Mouse (Mus musculus): ENCODE results near the gene Kpnb1. TPM values are rescaled to one million over a fixed set of nuclear protein-coding genes. Genes with fewer than 3 reads are reported as not detected.

Kpnb1 gene
- polyA plus RNA-seq, 1 experiment, result 73.2 TPM

DNA sequence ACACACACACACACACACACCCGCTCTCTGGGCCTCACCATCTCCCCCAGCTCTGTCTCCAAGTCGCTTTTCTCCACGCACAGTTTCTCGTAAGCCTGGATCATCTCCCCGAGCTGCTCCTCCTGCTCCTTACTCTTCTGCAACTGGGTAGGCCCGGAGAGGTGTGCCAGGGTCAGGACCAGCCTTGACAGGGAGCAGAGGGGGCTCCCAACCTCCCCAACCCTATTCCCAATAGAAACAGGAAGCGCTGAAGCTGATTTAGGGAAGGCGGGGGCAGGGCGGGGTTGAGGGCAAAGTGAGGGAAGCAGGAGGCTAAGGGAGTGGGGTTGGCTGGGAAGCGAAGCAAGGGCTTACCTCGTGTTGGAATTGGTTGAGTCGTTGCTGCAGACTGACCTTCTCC lies 39.1 kb downstream of the Kpnb1 start:
- peaks cover 5% of the 10 kb centered on the region for H3K4me1 ChIP-seq (ENCODE audit: control insufficient read depth, insufficient read depth, low read length)
- TF ChIP-seq POLR2A (IDR thresholded peaks at IDR 0.05; ENCODE audit: extremely low read depth, insufficient read depth, low read length), result no peak
- TF ChIP-seq CTCF (IDR thresholded peaks at IDR 0.05; ENCODE audit: extremely low read depth, insufficient read depth, low read length), result no peak
- no peak overlapping the region for H3K27ac ChIP-seq (ENCODE audit: insufficient read depth, low read length)
- H3K4me3 ChIP-seq (ENCODE audit: insufficient read depth, low read length), result no peak overlapping the region

DNA sequence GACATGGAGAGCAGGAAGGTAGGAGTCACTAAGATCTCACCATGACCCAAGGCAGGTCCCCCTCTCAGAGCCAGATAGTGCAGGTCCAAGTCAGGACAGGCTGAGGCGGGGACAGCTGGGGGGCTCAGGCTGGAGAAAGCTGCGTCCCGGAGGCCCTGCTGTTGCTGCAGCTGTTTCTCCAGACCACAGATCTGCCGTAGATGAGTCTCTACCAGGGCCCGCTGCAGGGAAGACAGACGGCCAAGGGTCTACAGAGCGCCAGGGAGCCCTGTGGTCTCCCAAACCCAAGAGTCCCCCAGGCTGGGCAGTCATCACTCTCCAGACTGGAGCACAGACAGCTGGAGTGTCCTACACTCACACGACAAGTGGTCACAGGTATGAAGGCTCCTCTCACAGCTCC lies 40.3 kb downstream of the Kpnb1 start:
- Histone ChIP-seq H3K27ac (ENCODE audit: insufficient read depth, low read length) (no peak overlapping the region), H3K4me3 (ENCODE audit: insufficient read depth, low read length) (no peak overlapping the region), H3K4me1 (ENCODE audit: control insufficient read depth, insufficient read depth, low read length) (peaks cover 4% of the 10 kb centered on the region)
- no peak for TF ChIP-seq CTCF (IDR thresholded peaks at IDR 0.05; ENCODE audit: extremely low read depth, insufficient read depth, low read length)
- no peak for TF ChIP-seq POLR2A (IDR thresholded peaks at IDR 0.05; ENCODE audit: extremely low read depth, insufficient read depth, low read length)

DNA sequence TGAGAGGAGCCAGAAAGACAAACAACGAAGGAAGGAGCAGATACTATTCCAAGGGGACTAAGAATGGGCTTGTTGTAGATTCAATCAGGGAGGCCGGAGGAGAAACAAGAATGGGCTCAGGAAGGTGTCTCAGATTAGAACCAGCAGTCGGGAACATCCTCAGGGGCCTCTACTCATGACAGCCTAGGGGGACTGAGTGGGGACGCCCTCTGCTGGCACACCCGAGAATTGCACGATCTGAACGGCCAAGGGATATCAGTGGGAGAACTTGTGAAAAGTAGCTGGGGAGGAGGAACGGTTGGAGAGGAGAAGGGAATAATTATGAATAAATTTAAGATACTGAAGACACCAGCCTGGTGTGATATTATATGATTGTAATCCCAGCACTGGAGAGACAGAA lies 41.0 kb downstream of the Kpnb1 start:
- TF ChIP-seq CTCF (IDR thresholded peaks at IDR 0.05; ENCODE audit: extremely low read depth, insufficient read depth, low read length) (peak; percentile 91), POLR2A (IDR thresholded peaks at IDR 0.05; ENCODE audit: extremely low read depth, insufficient read depth, low read length) (no peak)

DNA sequence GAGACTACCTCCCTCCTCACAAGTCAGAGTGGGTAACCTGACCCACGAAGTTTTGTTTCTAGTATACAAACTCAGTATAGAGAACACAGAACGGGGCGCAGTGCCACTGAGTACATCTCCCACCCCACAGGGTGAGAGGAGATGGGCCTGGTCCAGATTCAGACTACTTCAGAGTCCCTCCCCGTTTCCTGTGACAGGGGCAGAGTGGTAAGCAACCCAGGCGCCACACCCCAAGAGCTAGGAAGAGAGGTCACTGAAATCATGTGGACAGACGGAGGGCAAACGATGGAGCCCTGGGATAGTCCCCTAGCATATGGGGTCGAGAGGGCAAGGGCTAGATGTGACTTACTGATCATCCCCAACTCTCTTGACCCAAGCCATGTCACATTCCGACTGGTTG lies 41.7 kb downstream of the Kpnb1 start:
- Histone ChIP-seq H3K27ac (ENCODE audit: insufficient read depth, low read length) (no peak overlapping the region), H3K4me1 (ENCODE audit: control insufficient read depth, insufficient read depth, low read length) (peaks cover 4% of the 10 kb centered on the region), H3K4me3 (ENCODE audit: insufficient read depth, low read length) (no peak overlapping the region)
- TF ChIP-seq CTCF (IDR thresholded peaks at IDR 0.05; ENCODE audit: extremely low read depth, insufficient read depth, low read length) (no peak), POLR2A (IDR thresholded peaks at IDR 0.05; ENCODE audit: extremely low read depth, insufficient read depth, low read length) (no peak)

More for the DNA sequence above, 41.0 kb downstream of the Kpnb1 start:
- H3K4me3 ChIP-seq (ENCODE audit: insufficient read depth, low read length), result no peak overlapping the region
- H3K27ac ChIP-seq (ENCODE audit: insufficient read depth, low read length), result no peak overlapping the region
- H3K4me1 ChIP-seq (ENCODE audit: control insufficient read depth, insufficient read depth, low read length), result peaks cover 4% of the 10 kb centered on the region

- Histone ChIP-seq H3K4me3 (ENCODE audit: insufficient read depth, low read length) (no peak overlapping the region), H3K4me1 (ENCODE audit: control insufficient read depth, insufficient read depth, low read length) (peaks cover 4% of the 10 kb centered on the region), H3K27ac (ENCODE audit: insufficient read depth, low read length) (no peak overlapping the region)
- TF ChIP-seq POLR2A (IDR thresholded peaks at IDR 0.05; ENCODE audit: extremely low read depth, insufficient read depth, low read length) (no peak), CTCF (IDR thresholded peaks at IDR 0.05; ENCODE audit: extremely low read depth, insufficient read depth, low read length) (no peak)
These were observed 42.4 kb downstream of the Kpnb1 start for GRCm38 (mm10) chr11:97145320-97145719.

GRCm38 (mm10) chr11:97143196-97143900 lies 44.3 kb downstream of the Kpnb1 start:
- Histone ChIP-seq H3K27ac (ENCODE audit: insufficient read depth, low read length) (no peak overlapping the region), H3K4me1 (ENCODE audit: control insufficient read depth, insufficient read depth, low read length) (peaks cover 5% of the 10 kb centered on the region), H3K4me3 (ENCODE audit: insufficient read depth, low read length) (no peak overlapping the region)
- TF ChIP-seq CTCF (IDR thresholded peaks at IDR 0.05; ENCODE audit: extremely low read depth, insufficient read depth, low read length) (no peak), POLR2A (IDR thresholded peaks at IDR 0.05; ENCODE audit: extremely low read depth, insufficient read depth, low read length) (no peak)

DNA sequence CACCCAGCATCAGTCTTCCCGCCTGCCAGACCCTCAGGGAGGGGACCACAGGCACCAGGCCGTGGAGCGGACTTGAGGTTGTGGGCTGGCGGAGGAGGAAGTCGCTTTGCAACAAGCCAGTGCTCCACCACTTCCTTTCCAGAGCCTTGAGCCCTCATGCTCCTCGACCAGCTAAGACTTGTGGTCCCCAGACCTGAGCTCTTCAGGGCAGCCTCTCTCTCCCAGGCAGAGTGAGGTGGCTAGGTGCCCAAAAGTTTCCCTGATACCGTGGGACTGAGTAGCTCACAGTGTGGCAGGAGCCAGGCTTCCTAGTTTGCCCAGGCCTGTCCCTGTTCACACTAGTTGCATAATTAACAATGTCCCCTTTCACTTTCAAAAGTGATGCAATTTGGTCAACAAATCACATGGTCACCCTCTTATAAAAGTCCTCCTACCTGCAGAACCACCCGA lies 45.5 kb downstream of the Kpnb1 start:
- H3K27ac ChIP-seq (ENCODE audit: insufficient read depth, low read length), result no peak overlapping the region
- 0 out of 2 replicates have a peak, but pooled peaks cover 2% of the 10 kb centered on the region for H3K4me1 ChIP-seq (ENCODE audit: control insufficient read depth, insufficient read depth, low read length)
- TF ChIP-seq POLR2A (IDR thresholded peaks at IDR 0.05; ENCODE audit: extremely low read depth, insufficient read depth, low read length) (no peak), CTCF (IDR thresholded peaks at IDR 0.05; ENCODE audit: extremely low read depth, insufficient read depth, low read length) (no peak)
- no peak overlapping the region for H3K4me3 ChIP-seq (ENCODE audit: insufficient read depth, low read length)

DNA sequence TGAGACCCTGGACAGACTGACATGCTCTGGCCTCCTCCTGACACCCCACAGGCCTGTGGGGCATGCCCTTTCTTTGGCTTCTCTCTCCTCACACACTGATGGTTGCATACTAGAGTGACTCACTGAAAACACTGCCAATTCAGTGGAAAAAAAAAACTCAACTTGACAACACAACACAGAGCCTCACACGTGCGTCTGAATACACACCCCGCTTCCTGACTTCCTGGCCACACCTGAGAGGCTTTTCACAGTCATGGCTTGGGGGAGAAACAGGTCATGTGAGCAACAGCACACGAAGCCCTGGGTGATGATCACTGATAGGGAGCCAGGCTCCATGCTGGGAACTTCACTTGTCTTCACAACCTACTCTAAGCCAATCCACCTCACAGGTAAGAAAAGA lies 46.9 kb downstream of the Kpnb1 start:
- TF ChIP-seq CTCF (IDR thresholded peaks at IDR 0.05; ENCODE audit: extremely low read depth, insufficient read depth, low read length), result no peak
- TF ChIP-seq POLR2A (IDR thresholded peaks at IDR 0.05; ENCODE audit: extremely low read depth, insufficient read depth, low read length), result no peak
- Histone ChIP-seq H3K4me3 (ENCODE audit: insufficient read depth, low read length) (no peak overlapping the region), H3K4me1 (ENCODE audit: control insufficient read depth, insufficient read depth, low read length) (0 out of 2 replicates have a peak, but pooled peaks cover 2% of the 10 kb centered on the region), H3K27ac (ENCODE audit: insufficient read depth, low read length) (no peak overlapping the region)

GRCm38 (mm10) chr11:97139256-97139655 lies 48.4 kb downstream of the Kpnb1 start:
- Histone ChIP-seq H3K4me3 (ENCODE audit: insufficient read depth, low read length) (peak overlapping the region; percentile 26), H3K27ac (ENCODE audit: insufficient read depth, low read length) (no peak overlapping the region), H3K4me1 (ENCODE audit: control insufficient read depth, insufficient read depth, low read length) (0 out of 2 replicates have a peak, but pooled peaks cover 2% of the 10 kb centered on the region)
- TF ChIP-seq CTCF (IDR thresholded peaks at IDR 0.05; ENCODE audit: extremely low read depth, insufficient read depth, low read length) (no peak), POLR2A (IDR thresholded peaks at IDR 0.05; ENCODE audit: extremely low read depth, insufficient read depth, low read length) (no peak)
